Mouse (Mus musculus) kidney, adult 8-10 months (tissue): Measurements from ENCODE around the gene Vsig8.

ENCODE experiments used
- DNase-seq, 2 experiments: peaks; one replicate each; pipeline ENCODE4 v3.0.0; 2022

Gene Vsig8

DNA sequence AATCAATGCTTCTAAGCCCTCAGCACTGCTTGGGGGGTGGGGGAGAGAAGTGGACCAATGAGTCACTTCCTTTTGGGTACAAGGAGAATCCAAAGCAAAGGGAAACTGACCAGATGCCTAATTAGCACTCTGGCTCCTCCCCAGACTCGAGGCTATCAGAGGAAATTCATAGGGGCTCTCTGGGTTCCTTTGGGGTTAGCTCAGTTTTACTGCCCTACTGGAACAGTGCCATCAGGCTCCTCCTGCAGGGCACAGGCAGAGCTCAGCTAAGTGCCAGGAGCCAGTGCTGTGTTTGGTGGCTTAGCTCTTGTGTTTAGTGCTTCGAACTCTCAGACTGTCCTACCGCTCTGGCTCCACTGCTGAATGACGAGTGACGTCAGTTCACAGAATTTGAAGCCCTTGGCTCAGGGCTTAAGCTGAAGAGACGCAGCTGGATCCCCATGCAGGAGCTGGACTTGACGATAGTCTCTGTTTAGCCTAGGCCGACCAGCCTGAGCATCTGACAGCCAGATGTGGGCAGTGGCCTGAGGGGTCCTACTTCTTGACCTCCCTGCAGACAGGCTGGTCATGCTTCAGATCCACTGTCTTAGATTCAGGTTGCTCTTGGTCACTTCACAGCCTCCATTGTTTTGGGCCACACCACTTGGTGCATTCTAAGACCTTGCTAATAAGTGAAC, 25.1 kb upstream of the Vsig8 start:
- no peak for DNase-seq

DNA sequence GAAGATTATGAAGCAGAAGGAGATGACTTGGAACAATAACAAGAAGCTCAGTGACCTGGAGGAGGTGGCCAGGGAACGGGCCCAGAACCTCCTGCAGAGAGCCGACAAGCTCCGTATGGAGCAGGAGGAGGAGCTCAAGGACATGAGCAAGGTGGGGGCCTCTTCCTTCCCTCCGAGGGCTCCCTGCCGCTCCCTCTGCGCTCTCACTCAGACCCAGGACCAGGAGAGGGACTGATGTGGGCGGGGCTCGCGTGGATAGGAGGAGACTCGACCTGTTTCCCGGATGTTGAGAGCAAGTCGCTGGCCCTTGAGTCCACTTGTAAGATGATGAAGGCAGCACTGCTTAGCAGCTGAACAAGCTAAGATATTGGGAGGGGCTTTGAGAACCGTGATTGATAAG, 23.2 kb upstream of the Vsig8 start:
- peak in 1 of 2 experiments; percentile 31 for DNase-seq

DNA sequence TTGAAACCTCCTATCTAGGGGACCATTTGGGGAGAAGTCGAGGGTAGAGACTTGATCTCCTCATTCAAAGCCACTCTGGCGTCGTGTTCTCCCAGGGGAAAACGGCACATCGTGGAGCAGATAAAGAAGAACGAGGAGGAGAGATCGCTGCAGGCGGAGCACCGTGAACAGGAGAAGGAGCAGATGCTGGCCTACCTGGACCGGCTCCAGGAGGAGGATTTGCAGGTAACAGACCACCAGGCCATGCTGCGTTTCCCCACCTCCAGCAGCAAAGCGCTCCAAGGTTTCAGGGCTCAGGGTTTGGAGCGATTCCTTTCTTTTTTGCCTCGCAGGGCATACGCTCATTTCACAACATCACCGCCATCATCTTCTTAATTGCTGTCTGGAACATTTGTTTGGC, 20.6 kb upstream of the Vsig8 start:
- no peak for DNase-seq

DNA sequence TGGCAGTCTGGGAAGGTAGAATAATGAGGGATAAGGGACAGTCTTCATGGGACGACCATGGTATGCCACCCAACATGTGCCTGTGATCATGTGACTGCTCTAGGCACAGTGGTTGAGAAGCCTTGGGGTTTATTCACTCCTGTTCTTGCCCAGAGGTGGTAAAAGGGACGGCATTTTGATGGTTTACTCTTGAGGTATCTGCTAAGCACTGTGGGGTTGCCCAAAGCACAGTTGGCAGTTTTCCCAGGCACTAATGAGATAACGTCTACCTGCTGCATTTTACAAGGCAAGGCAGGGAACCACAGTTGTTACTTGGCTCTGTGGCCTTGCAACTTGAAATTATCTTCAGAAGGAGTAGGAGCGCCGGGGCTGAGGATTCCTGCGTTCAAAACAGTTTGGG, 15.9 kb upstream of the Vsig8 start:
- DNase-seq: no peak

DNA sequence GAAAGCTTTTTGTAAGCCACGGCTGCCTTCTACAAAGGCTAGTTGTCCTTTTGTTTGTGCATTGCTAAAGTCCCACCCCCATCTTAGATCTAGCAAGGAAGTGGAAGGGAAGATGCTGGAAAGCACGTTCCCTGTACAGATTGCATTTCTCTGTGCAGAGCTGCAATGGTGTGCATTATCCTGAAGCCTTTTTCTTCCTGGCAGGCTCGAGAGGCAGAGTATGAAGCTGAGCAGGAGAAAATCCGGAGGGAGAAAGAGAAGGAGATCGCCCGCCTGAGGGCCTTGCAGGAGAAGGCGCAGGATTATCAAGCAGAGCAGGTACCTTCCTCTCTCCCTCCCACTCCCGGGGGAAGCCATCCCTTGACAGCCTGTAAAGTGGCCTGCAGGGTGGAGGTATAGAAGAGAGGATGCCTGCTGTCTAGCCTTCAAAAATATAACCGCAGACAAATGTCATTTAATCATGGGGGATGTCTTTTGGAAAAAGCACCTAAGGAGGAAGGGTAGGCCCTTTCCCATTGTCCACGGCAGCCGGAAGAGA, 15.4 kb upstream of the Vsig8 start:
- DNase-seq: no peak

DNA sequence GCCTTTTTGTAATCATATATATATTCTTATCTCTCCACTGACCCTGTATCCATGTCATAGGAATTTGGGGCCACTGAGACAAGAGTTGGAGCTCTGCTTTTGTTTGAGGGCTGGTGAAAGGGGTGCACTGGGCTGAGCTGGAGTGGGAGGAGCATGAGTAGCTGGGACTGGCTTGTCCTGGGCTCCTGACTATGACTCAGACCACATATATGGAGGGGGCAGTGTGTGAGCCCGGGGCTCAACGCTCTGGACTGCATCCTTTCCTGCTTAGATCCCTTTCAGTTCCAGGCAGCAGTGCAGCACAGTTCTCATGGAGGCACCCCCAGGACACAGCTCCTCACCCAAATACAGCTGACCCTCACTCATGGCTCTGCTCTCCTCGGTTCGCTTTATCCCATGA, 9.7 kb upstream of the Vsig8 start:
- no peak for DNase-seq

DNA sequence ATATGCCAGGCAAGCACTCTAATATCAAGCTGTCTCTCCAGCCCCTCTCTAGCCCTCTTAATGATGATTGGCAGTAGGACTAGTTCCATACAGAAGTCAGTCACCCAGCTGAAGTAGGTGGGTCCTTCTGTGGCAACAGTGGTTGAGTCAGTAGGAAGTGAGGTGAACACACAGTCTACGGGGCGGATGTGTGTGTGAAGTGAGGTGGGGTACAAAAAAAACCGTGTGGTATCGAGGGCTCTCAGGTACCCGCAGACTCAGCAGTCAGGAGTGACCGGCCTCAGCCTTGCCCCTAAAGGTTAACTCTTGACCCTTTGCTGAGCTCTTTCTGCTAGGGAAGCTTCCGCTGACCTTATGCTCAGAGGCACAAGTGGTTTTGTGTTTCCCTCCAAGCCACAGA, 7.2 kb upstream of the Vsig8 start:
- DNase-seq: no peak

DNA sequence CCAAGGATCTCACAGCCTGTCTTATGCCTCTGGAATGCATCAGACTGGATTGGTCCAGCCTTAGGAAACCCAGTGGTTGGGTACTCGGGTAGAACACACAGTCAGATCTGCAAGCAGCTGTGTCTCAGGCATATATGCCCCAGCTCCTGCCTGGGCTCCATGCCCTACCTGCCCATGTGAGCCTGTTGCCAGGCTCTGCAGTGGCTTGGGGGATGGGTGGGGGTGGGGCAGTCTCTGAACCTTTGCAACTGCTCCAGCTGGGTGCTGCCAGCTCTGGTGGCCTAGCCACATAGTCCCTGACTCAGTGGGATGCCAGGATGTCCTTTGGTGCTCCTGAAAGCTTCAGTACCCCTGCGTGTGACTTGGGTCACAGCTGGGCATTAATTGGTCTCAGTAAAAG, 6.4 kb upstream of the Vsig8 start:
- no peak for DNase-seq

DNA sequence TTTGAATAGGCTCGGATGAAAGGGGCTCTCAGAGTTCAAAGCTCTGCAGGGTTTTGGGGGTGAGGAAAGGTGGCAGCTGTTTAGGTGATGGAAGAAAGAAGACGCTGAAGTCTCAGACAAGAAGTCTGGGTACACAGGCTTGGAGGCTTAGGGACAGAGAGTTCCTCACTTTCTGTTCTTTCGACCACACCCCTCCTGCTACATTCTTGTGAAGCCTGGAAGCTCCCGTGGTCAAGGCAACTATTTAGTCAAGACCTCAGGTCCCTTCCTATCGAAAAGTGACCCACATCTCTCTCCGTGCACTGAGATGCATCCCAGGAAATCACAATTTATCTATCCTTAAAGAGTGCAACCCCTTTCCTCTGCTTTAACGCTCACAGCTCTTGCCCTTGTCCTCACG, 6.0 kb upstream of the Vsig8 start:
- no peak for DNase-seq

DNA sequence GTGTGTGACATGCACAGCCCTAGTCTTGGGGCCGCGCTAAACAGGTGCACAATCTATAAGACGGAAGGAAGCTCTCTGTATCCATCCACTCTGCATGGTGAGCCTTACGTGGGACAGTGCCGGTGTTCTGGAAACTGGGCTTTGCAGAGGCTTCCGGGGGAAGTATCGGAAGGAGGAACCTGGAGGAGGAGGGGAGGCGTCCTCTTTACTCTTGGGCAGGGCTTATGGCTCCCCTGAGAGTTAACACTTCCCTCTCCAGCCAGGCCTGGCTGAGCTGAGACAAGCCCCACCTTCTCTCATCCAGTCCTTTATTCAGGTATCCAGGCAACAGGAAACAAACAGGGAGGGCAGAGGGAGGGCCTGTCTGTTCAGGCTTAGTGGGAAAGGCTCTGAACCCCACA, 5.2 kb upstream of the Vsig8 start:
- peak; percentile 43 to 44 for DNase-seq

DNA sequence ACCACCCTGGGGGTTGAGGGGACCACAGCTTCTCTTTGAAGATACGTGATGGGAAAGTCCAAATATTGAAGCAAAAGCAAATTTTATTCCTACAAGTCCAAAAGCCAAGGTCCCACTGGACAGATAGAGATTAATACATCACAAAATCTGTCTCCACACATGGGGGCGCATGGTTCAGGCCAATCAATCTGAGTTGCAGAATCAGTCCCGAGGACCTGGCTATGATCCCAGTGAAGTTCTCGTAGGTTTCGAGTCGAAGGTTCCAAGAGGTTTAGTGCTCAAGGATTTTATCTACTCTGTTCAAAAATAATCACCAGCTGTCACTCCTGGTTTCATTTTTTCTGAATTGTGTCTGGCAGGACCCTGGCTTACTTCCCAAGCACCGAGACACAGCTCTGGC, 4.7 kb upstream of the Vsig8 start:
- DNase-seq: no peak

DNA sequence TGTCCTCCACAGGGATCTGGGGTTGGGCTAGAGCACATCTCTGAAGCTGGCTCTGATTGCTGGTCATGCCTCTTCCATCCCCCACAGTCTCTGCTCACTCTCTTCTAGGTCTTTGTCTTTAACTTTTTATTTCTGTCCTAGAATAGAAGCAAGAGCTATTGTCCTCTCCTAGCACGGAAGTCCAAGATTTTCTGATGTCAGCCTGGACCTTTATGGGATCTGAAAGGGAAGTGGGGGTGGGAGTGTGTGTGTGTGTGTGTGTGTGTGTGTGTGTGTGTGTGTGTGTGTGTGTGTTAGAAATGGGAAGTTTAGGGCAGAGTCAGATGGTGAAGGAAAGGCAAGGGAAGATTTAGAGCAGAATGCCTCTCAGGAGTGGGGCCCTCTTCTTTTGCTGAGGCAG, 3.1 kb upstream of the Vsig8 start:
- DNase-seq: peak in 1 of 2 experiments; percentile 11

DNA sequence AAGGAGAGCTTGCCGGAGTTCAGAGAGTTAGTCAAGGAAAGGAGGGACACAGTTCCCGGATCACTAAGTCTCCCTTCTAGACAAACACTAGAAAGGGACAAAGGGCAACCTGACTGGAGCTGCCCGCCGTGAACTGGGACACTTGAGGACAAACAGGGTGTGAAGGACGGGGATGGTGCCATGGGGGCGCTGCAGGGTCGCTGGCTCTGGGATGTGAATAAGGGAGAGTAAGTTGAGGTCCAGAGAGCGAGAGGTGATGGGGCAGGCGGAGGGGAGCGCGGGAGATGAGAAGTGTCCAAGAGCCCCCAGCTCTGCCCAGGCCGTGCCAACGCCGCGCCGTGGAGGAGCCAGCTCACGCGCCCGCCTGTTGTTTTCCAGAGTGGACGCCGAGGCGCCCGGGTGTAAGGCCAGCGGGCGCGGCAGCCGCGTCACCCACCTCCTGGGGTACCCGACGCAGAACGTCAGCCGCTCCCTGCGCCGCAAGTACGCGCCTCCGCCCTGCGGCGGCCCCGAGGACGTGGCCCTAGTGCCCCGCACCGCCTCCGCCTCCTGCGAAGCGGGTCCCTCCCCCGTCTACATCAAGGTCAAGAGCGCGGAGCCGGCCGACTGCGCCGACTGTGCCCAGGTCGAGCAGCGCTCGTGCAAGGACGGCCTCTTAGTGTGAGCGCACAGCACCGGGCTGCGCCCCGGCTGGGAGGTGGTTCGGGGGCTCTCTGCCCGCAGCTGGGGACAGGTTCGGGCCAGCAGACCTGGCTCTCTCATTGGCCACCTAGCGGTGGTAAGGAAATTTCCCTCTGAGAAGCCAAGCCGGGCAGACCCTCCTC, 7.1 kb downstream of the Vsig8 start:
- peak; percentile 73 to 76 for DNase-seq

DNA sequence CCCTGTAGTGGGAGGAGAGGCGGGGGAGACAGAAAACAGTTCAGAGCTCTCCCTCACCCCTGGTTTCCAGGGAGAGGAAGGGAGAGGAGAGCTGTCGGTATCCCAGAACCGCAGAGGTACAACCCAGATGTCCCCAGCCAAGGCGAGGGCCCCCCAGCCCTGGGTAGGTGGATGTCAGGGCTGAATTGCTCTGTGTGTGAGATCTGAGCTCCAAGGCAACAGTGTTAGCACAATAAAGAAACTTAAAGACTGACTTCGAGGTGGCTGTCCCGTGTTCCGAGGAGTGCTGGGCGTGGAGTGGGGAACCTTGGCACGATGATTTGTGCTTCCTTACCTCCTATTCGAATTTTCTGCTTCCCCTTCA, 7.7 kb downstream of the Vsig8 start:
- DNase-seq: no peak

DNA sequence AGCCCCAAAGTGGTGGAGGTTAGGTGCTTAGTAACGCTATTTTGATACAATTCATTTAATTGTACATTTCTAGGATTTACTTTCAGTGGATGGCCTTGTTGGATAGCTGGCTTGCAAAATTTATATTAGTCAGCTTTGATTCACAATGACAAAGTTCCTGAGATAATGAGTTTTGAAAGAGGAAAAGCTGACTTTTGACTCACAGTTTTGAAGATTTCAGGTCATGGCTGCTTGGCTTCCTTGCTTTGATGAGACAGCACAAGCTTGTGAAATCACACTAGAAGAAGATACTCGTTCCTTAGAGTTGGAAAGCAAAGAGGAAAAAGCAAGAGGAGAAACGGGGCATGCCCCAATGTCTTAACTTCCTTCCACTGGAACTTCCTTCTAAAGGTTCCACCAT, 10.4 kb downstream of the Vsig8 start:
- no peak for DNase-seq

DNA sequence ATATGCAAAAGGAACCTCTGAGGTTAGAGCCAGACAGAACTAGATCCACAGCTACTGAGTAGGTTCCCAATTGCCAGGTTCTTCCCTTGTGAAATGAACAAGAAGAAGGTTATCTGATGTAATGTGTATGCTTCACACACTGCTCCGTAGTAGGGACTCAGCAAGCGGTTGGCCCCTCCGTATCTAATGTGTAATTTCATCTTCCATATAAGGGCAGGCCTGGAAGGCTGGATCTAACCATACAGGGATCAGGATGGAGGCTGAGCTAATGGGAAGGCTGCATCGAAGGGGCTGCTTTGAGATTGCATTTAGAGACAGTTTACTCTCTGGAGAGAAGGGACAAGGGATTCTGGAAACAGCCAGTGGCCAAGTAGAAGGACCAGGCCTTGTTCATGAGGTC, 12.0 kb downstream of the Vsig8 start:
- DNase-seq: no peak

DNA sequence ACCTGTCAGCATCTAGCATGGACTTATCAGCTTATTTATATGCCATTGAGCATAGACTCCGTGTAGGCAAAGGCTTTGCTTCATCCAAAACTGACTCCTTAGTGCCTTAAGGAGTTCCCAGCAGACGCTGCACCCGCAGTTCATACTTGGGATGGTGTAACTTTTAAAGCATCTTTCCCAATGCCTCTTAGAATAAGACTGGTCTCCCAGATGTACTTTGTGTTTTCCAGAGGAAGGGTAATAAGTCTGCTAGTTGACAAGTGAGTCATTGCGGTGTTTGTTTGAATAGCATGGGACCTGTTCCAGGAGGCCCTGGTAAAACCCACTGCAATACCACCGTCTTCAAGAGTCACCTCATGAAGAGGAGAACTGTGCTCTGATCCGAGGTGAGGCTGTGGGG, 24.4 kb downstream of the Vsig8 start:
- no peak for DNase-seq

DNA sequence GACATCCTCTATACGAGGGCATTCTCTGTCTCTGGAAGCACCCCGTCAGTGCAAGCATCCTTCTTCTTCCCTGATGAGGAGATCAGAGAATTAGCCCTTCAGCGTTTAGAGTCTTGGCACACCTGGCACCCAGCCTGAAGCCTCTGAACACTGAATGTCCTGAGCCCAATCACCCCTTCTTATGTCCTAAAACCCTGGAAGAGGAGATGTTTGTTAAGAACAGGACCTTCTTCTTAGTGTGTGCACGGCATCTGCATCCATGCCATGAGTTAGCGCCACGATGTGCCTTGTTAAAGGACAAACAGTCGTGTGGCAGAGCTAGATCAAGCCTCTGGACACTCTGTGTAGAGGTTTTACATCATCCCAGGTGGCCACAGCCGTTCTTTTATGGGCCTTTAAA, 26.7 kb downstream of the Vsig8 start:
- no peak for DNase-seq

DNA sequence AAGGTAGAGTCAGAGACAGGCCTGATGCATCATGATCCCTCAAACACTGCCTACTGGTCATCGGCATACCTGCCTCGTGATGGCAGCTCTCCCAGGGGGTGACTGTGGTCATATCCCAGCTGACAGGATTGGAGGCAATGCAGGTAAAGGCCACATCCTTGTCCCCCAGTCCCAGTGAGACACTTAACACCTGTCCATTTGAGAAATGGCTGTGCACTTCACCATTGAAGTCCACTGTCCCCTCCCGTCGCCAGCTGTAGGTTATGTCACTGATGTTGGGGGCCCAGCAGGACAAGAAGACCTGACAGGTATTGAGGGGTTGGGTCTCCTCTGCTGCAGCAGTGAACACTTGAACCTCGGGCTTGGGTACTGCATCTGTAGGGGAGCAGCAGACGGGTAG, 28.5 kb downstream of the Vsig8 start:
- no peak for DNase-seq

DNA sequence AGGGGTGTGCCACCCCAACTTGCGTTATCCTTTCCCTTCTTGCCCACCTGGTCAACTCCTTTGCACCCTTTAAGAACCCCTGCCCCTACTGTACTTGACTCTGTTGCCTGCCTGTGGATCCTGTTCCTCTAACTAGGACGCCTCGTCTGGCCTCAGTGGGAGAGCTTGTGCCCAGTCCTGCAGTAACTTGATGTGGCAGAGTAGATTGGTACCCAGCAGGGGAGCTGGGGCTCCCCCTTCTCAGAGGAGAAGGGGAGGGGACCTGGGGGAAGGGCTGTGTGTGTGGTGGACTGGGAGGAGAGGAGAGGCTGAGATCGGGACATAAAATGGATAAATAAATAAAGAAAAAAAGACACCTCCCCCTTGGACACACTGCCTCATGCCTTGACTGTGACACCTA, 29.3 kb downstream of the Vsig8 start:
- no peak for DNase-seq

DNA sequence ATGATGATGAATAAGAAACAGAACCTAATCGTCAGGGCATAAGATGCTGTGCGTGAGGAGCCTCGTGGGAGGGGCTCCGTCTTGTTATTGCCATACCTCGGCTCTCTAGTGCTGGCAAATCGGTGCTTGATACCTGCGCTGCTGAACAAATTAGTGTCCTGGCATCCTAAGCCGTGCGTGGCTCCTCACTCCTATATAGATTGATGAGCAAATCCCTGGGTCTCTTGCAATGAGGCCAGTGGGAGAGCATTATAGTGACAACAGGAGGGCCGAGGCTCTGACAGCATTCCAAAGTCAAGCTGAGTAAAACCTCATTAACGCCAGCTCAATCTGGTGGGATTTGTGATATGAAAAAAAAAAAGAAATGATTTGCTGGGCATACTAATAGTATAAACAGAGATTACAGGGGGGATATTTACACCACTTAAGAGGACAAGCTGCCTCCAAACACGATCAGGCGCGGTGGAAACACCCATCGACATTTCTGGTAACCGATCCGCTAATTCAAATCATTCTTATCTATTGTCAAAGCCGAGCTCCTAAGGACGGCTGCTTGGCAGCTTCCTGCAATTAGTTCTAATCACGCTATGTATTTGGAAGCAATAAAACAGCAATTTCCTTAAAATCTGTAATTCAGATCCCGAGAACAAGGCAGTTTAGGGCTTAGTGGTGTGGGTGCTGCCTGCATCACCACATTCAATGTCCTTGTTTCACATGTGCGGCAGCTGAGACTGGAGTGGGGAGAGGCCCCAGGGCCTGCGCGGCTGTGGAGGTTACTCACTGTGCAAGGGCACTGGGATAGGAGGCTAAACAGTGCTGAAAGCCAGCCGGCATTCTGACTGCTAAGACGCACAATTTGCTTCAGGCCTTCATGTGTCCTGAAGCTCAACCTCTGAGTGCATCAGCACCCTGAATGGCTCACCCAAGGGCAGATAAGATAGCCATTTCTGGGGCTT, 30.2 kb downstream of the Vsig8 start:
- DNase-seq: no peak

DNA sequence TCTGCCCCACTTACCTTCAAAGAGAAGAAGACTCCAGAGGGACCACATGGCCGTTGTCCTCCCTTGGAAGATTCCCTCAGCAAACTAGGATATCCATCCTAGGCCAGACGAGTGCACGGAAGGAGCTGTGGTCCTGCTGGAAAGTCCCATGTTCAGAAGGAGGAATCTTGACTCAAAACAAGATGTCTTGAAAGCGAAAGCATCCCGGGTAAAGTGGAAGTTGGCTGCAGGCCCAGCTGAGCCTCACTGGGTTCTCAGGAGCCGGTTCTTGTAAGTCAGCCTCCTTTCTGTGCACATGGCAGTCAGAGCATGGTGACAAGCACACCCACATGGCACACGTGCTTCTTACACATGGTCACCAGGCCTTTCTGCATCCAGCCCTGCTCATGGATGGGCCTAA, 34.6 kb downstream of the Vsig8 start, which contains the start of gene Slamf8:
Slamf8 (minus strand) TSS at position 184 of the 400 bp plus-strand sequence.
- peak; percentile 3 to 33 for DNase-seq

DNA sequence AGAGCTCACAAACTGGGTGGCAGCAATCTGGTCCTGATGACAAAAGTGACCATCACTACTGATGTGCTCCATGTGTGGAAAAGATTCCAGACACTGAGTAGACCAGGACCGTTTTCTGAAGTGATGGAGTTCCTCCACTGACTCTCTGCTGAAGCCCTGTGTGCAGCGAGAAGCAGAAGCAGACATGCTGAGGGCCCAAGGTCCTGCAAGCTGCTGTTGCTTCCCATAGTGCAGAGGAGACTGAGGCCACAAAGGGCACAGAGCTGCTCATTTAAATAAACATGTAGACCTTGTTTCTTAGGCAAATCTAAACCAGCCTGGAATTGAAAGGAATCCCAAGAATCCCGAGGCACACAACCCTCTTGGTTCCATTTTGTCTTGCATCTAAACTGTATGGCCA, 37.6 kb downstream of the Vsig8 start:
- no peak for DNase-seq
